Mouse (Mus musculus): ENCODE measurements around the gene Mms19. TPM values are rescaled to one million over a fixed set of nuclear protein-coding genes. Genes with fewer than 3 reads are reported as not detected.

Mms19 gene
- polyA plus RNA-seq, 1 experiment = 142 TPM

GRCm38 (mm10) chr19:41994023-41994422, 13.1 kb upstream of the Mms19 start:
- no peak for DNase-seq
- Histone ChIP-seq H3K36me3 (ENCODE audit: control insufficient read depth, insufficient read depth, low read length) (no peaks in the 10 kb centered on the region), H3K27ac (ENCODE audit: control insufficient read depth, insufficient read depth, low read length) (no peak overlapping the region), H3K4me3 (ENCODE audit: control insufficient read depth, insufficient read depth, low read length) (no peak overlapping the region), H3K27me3 (ENCODE audit: control insufficient read depth, insufficient read depth, low read length) (no peaks in the 10 kb centered on the region), H3K4me1 (replicated peaks; ENCODE audit: control insufficient read depth, insufficient read depth, low read length) (no peaks in the 10 kb centered on the region)
- WGBS = over 99% methylated on average over 7 of the region's 7 CpGs
- TF ChIP-seq POLR2A (IDR thresholded peaks at IDR 0.05; ENCODE audit: control insufficient read depth, extremely low read depth, insufficient read depth, low read length, poor library complexity) = no peak
- no peak for TF ChIP-seq CTCF (IDR thresholded peaks at IDR 0.05; ENCODE audit: borderline replicate concordance, control insufficient read depth, extremely low read depth, insufficient read depth, low read length, poor library complexity)

DNA sequence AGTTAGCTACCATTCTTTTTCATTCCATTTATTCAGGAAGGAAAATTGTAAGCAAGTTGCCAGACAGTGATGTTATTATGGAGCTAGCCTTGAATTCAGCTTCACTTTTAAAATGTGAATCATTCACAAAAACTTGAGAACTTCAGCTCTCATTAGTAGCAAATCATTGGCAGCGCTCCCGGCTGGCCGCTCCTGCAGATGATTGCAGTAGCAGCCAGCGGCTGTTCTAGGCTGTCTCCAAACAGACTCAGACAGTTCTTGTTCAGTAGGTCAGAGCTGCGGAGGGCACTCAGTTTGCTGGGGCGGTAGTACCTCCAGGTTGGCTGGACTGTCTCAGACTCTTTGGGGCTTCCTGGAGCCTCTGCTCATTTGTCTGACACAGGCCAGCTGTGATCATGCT, 12.5 kb upstream of the Mms19 start:
- TF ChIP-seq CTCF (IDR thresholded peaks at IDR 0.05; ENCODE audit: borderline replicate concordance, control insufficient read depth, extremely low read depth, insufficient read depth, low read length, poor library complexity) = no peak
- TF ChIP-seq POLR2A (IDR thresholded peaks at IDR 0.05; ENCODE audit: control insufficient read depth, extremely low read depth, insufficient read depth, low read length, poor library complexity) = no peak
- Histone ChIP-seq H3K27me3 (ENCODE audit: control insufficient read depth, insufficient read depth, low read length) (no peaks in the 10 kb centered on the region), H3K27ac (ENCODE audit: control insufficient read depth, insufficient read depth, low read length) (no peak overlapping the region), H3K4me3 (ENCODE audit: control insufficient read depth, insufficient read depth, low read length) (no peak overlapping the region), H3K4me1 (replicated peaks; ENCODE audit: control insufficient read depth, insufficient read depth, low read length) (no peaks in the 10 kb centered on the region), H3K36me3 (ENCODE audit: control insufficient read depth, insufficient read depth, low read length) (no peaks in the 10 kb centered on the region)
- WGBS = 92% methylated on average over 6 of the region's 6 CpGs
- DNase-seq = no peak

GRCm38 (mm10) chr19:41992971-41993370, 12.0 kb upstream of the Mms19 start:
- 92% methylated on average over 2 of the region's 2 CpGs for WGBS
- no peak overlapping the region for H3K4me3 ChIP-seq (ENCODE audit: control insufficient read depth, insufficient read depth, low read length)
- no peaks in the 10 kb centered on the region for H3K27me3 ChIP-seq (ENCODE audit: control insufficient read depth, insufficient read depth, low read length)
- H3K36me3 ChIP-seq (ENCODE audit: control insufficient read depth, insufficient read depth, low read length) = no peaks in the 10 kb centered on the region
- no peak for DNase-seq
- TF ChIP-seq POLR2A (IDR thresholded peaks at IDR 0.05; ENCODE audit: control insufficient read depth, extremely low read depth, insufficient read depth, low read length, poor library complexity) (no peak), CTCF (IDR thresholded peaks at IDR 0.05; ENCODE audit: borderline replicate concordance, control insufficient read depth, extremely low read depth, insufficient read depth, low read length, poor library complexity) (no peak)
- H3K4me1 ChIP-seq (replicated peaks; ENCODE audit: control insufficient read depth, insufficient read depth, low read length) = no peaks in the 10 kb centered on the region
- no peak overlapping the region for H3K27ac ChIP-seq (ENCODE audit: control insufficient read depth, insufficient read depth, low read length)

DNA sequence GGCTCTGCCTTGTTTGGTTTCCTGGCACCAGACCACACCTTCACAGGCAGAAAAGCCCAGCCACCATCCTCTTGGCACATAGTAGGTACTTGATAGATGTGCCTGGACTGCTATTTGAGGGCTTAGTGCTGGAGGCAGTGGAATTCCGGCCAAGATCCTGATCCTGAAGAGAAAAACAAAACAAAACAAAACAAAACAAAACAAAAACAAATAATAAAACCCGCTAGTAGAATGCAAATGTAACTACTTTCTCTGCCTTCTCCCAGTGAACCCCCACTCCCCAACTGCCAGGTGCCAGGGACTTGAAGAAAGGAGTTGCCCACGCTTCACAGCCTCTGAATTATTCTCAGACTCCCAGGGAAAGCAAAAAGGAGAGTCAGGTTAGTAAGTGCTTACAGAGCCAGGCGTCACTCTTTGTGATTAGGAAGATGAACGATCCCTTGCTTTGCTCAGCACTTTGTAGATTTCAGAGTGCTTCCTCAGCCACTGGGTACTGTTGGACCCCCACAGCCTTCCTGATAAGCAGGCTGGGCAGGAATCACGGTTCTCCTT, 11.0 kb upstream of the Mms19 start:
- 84% methylated on average over 6 of the region's 6 CpGs for WGBS
- TF ChIP-seq POLR2A (IDR thresholded peaks at IDR 0.05; ENCODE audit: control insufficient read depth, extremely low read depth, insufficient read depth, low read length, poor library complexity) (no peak), CTCF (IDR thresholded peaks at IDR 0.05; ENCODE audit: borderline replicate concordance, control insufficient read depth, extremely low read depth, insufficient read depth, low read length, poor library complexity) (no peak)
- no peak overlapping the region for H3K4me3 ChIP-seq (ENCODE audit: control insufficient read depth, insufficient read depth, low read length)
- DNase-seq = no peak
- no peaks in the 10 kb centered on the region for H3K27me3 ChIP-seq (ENCODE audit: control insufficient read depth, insufficient read depth, low read length)
- H3K36me3 ChIP-seq (ENCODE audit: control insufficient read depth, insufficient read depth, low read length) = no peaks in the 10 kb centered on the region
- H3K4me1 ChIP-seq (replicated peaks; ENCODE audit: control insufficient read depth, insufficient read depth, low read length) = no peaks in the 10 kb centered on the region
- no peak overlapping the region for H3K27ac ChIP-seq (ENCODE audit: control insufficient read depth, insufficient read depth, low read length)

DNA sequence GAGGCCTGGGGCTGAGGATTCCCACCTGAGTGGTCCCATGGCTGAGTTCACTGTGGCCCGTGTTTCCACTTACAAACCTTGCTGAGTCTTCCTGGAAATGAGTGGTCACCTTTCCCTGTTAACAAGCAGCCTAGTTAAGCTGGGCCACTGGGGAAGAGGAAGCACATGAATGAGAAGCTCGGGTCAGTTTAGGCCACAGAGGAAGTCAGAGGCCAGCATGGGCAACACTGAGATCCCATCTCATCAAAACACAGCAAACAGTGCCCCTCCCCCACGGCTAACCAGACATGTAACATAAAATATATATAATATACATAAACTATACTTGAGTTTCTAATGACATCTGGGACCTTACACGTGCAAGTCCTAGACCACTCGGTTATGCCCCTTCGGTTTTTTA, 8.9 kb upstream of the Mms19 start:
- H3K36me3 ChIP-seq (ENCODE audit: control insufficient read depth, insufficient read depth, low read length) = no peaks in the 10 kb centered on the region
- H3K27me3 ChIP-seq (ENCODE audit: control insufficient read depth, insufficient read depth, low read length) = no peaks in the 10 kb centered on the region
- no peak for TF ChIP-seq POLR2A (IDR thresholded peaks at IDR 0.05; ENCODE audit: control insufficient read depth, extremely low read depth, insufficient read depth, low read length, poor library complexity)
- TF ChIP-seq CTCF (IDR thresholded peaks at IDR 0.05; ENCODE audit: borderline replicate concordance, control insufficient read depth, extremely low read depth, insufficient read depth, low read length, poor library complexity) = no peak
- H3K27ac ChIP-seq (ENCODE audit: control insufficient read depth, insufficient read depth, low read length) = no peak overlapping the region
- no peaks in the 10 kb centered on the region for H3K4me1 ChIP-seq (replicated peaks; ENCODE audit: control insufficient read depth, insufficient read depth, low read length)
- no peak overlapping the region for H3K4me3 ChIP-seq (ENCODE audit: control insufficient read depth, insufficient read depth, low read length)
- 63% methylated on average over 6 of the region's 6 CpGs for WGBS
- DNase-seq = no peak

DNA sequence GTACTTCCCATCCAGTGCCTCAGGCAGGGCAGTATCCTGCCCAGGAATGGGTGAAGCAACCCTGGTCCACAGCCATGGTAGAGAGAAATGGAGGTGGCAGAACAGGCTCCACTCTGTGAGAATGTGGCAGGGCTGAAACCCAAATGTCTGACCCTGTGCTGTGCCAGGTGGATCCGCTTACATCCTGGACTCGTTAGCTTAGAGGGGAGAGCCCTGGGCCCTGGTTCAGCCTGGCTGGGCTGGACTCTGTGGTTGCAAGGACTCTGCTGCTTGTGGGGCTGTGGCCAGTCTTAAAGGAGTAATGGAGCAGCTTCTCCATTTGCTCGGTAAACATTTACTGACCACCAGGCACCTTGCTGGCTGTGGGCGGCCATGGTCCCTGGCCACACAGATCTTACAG, 6.2 kb upstream of the Mms19 start:
- no peak for TF ChIP-seq CTCF (IDR thresholded peaks at IDR 0.05; ENCODE audit: borderline replicate concordance, control insufficient read depth, extremely low read depth, insufficient read depth, low read length, poor library complexity)
- TF ChIP-seq POLR2A (IDR thresholded peaks at IDR 0.05; ENCODE audit: control insufficient read depth, extremely low read depth, insufficient read depth, low read length, poor library complexity) = no peak
- WGBS = 97% methylated on average over 4 of the region's 4 CpGs
- Histone ChIP-seq H3K27ac (ENCODE audit: control insufficient read depth, insufficient read depth, low read length) (no peak overlapping the region), H3K36me3 (ENCODE audit: control insufficient read depth, insufficient read depth, low read length) (no peaks in the 10 kb centered on the region), H3K27me3 (ENCODE audit: control insufficient read depth, insufficient read depth, low read length) (no peaks in the 10 kb centered on the region), H3K4me3 (ENCODE audit: control insufficient read depth, insufficient read depth, low read length) (no peak overlapping the region), H3K4me1 (replicated peaks; ENCODE audit: control insufficient read depth, insufficient read depth, low read length) (peaks cover 5% of the 10 kb centered on the region)
- no peak for DNase-seq

- H3K4me3 ChIP-seq (ENCODE audit: control insufficient read depth, insufficient read depth, low read length) = no peak overlapping the region
- H3K27me3 ChIP-seq (ENCODE audit: control insufficient read depth, insufficient read depth, low read length) = no peaks in the 10 kb centered on the region
- H3K27ac ChIP-seq (ENCODE audit: control insufficient read depth, insufficient read depth, low read length) = no peak overlapping the region
- H3K36me3 ChIP-seq (ENCODE audit: control insufficient read depth, insufficient read depth, low read length) = no peaks in the 10 kb centered on the region
- no peak for DNase-seq
- no peak for TF ChIP-seq CTCF (IDR thresholded peaks at IDR 0.05; ENCODE audit: borderline replicate concordance, control insufficient read depth, extremely low read depth, insufficient read depth, low read length, poor library complexity)
- TF ChIP-seq POLR2A (IDR thresholded peaks at IDR 0.05; ENCODE audit: control insufficient read depth, extremely low read depth, insufficient read depth, low read length, poor library complexity) = no peak
- 97% methylated on average over 5 of the region's 5 CpGs for WGBS
- H3K4me1 ChIP-seq (replicated peaks; ENCODE audit: control insufficient read depth, insufficient read depth, low read length) = peaks cover 6% of the 10 kb centered on the region
These were observed 5.0 kb upstream of the Mms19 start for GRCm38 (mm10) chr19:41985994-41986393.
